Mouse (Mus musculus) lung, postnatal 0 days (tissue): Measurements from ENCODE around the gene Srcin1. TPM values are rescaled to one million over a fixed set of nuclear protein-coding genes. Genes with fewer than 3 reads are reported as not detected.

ENCODE experiments used
- ATAC-seq: fragments of 200-750 bp; cut with Nextera tagmentation; 2 replicates; pipeline ENCODE4 v1.8.0; 2017; ENCODE audit warnings: moderate library complexity
- DNase-seq: peaks from one replicate; pipeline ENCODE4 v3.0.0-alpha.2; 2016; ENCODE audit warnings: low spot score
- H3K27ac ChIP-seq: fragments of 300-500 bp; sonication (generic); 2 replicates; pipeline ENCODE4 v1.5.1; 2014; ENCODE audit warnings: antibody characterized with exemption, mild to moderate bottlenecking, low read length, mixed read lengths
- H3K27me3 ChIP-seq: fragments of 300-500 bp; sonication (generic); replicated peaks from 2 replicates; pipeline ENCODE4 v1.6.1; 2014; ENCODE audit warnings: low read length, mixed read lengths; ENCODE audit not compliant: insufficient read depth
- H3K36me3 ChIP-seq: fragments of 300-500 bp; sonication (generic); 2 replicates; pipeline ENCODE4 v1.6.1; 2014; ENCODE audit warnings: low read length, mixed read lengths; ENCODE audit not compliant: insufficient read depth
- H3K4me1 ChIP-seq: fragments of 300-500 bp; sonication (generic); 2 replicates; pipeline ENCODE4 v1.6.1; 2014; ENCODE audit warnings: antibody characterized with exemption, low read depth, low read length, mixed read lengths; ENCODE audit not compliant: insufficient read depth
- H3K4me2 ChIP-seq: fragments of 300-500 bp; sonication (generic); replicated peaks from 2 replicates; pipeline ENCODE4 v1.6.1; 2014; ENCODE audit warnings: low read depth, mild to moderate bottlenecking, low read length, moderate library complexity, mixed read lengths
- H3K4me3 ChIP-seq: fragments of 300-500 bp; sonication (generic); 2 replicates; pipeline ENCODE4 v1.5.1; 2014; ENCODE audit warnings: low read depth, low read length
- H3K9ac ChIP-seq: fragments of 300-500 bp; sonication (generic); replicated peaks from 2 replicates; pipeline ENCODE4 v1.6.1; 2014; ENCODE audit warnings: low read depth, mild to moderate bottlenecking
- H3K9me3 ChIP-seq: fragments of 300-500 bp; sonication (generic); 2 replicates; pipeline ENCODE4 v1.6.1; 2016; ENCODE audit warnings: low read length, mixed read lengths
- CTCF ChIP-seq: IDR thresholded peaks from 2 replicates; pipeline ENCODE4 v1.5.1; 2016; ENCODE audit warnings: antibody characterized with exemption, mild to moderate bottlenecking
- EP300 ChIP-seq: IDR thresholded peaks from 2 replicates; pipeline ENCODE4 v1.6.1; 2016; ENCODE audit warnings: antibody characterized with exemption, mild to moderate bottlenecking, control low read depth
- whole genome bisulfite sequencing: fragments of 180-500 bp; shearing (Covaris S2); extraction: QIAGEN DNeasy Blood & Tissue Kit; methylation state at CpG from one replicate; pipeline ENCODE4 v1.1.7; 2014; 5-methylcytosine and 5-hydroxymethylcytosine counted together
- polyA plus RNA-seq: library from polyadenylated mRNA; unstranded; fragments of >200 nt; fragmentation: Nextera tagmentation; extraction: Ambion mirVana; gene quantifications from 2 replicates; pipeline ENCODE4 v1.2.1, GENCODE M21; 2015

Srcin1 gene
- polyA plus RNA-seq, 1 experiment from 2014 or later: 0.36 TPM

DNA sequence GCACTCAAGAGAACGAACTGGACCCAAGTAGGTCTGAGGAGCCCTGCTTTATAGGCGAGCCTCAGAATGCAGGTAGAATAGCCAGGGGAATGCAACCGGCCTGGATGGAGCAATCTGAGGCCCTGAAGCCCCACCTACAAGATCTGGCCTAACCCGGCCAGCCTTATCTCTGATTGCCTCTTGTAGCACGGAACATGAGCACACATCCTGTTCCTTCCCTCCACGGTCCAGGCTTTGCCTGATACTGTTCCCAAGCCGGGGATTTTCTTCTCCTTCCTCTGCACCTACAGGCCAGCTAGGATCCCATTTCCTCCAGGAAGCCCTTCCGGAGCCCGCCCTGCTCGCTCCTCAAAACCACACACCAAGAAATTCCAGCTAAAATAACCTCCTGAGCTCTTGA lies 9.9 kb upstream of the Srcin1 start:
- Histone ChIP-seq H3K27ac (peak overlapping the region; percentile 60), H3K4me1 (no peaks in the 10 kb centered on the region), H3K36me3 (no peaks in the 10 kb centered on the region), H3K4me3 (no peak overlapping the region), H3K9me3 (no peaks in the 10 kb centered on the region), H3K9ac (no peak overlapping the region), H3K27me3 (no peaks in the 10 kb centered on the region), H3K4me2 (no peak overlapping the region)
- peak; percentile 98 for ATAC-seq
- 23% methylated on average over 10 of the region's 10 CpGs for WGBS
- peak; percentile 93 for DNase-seq
- TF ChIP-seq CTCF: no peak
- TF ChIP-seq EP300: peak; percentile 85

DNA sequence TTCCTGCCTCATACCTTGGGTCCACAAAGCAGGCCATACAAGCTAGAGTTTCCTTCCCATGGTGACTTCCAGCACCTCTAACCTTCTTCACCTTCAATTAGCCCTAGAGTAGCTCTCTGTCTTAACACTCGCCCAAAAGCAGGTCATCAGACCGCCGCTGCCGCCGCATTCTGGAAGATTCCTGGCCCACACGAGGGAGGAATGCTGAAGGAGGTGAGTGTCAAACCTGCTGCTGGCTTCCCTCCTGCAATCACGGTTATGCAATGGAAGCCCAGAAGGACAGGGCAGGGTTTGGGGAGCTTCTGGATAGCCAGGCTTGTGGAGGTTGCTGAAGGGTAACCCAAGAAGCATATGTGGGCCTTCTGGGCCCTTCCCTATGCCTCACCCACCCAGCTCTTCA lies 8.5 kb upstream of the Srcin1 start:
- no peaks in the 10 kb centered on the region for H3K36me3 ChIP-seq
- H3K4me1 ChIP-seq: no peaks in the 10 kb centered on the region
- H3K9me3 ChIP-seq: no peaks in the 10 kb centered on the region
- TF ChIP-seq CTCF: no peak
- TF ChIP-seq EP300: no peak
- no peak overlapping the region for H3K4me3 ChIP-seq
- WGBS: 74% methylated on average over 7 of the region's 7 CpGs
- no peak overlapping the region for H3K27ac ChIP-seq
- H3K4me2 ChIP-seq: no peak overlapping the region
- ATAC-seq (no peak), DNase-seq (no peak)
- H3K9ac ChIP-seq: no peak overlapping the region
- no peaks in the 10 kb centered on the region for H3K27me3 ChIP-seq

DNA sequence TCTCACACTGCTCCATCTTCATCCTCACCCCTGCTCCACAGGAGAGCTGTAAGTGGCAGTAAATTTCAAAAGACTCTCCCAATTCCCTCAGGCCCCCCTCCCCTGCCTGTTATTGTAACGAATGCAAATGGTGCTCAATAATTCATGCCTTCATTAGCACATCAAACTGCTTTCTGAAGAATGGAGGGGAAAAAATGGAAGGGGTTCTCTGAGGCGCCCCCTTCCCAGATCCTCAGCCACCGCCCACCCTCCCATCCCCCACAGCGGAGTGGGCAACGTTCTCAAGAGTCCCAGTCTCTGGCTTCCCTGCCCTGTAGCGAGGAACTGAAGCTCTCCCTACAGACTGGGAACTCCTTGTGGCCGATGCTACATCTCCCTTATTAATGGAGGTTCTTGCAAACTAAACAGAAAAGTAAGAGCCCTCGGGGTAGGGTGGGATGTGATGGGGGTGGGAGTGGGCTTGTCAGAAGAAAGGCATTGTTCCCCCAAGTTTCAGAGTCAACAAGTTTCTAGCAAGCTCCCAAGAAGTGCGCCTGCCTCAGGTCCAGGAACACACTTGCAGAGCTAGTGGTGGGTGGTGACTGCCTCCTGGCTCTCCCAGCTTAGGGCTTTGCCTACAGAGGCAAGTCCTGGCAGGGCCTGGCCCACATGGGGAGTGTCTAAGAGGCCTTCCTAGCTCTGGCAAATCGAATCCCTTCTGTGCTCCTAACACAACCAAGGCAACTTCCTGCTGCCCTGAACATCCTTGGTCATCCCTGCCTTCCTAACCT lies 3.3 kb upstream of the Srcin1 start:
- 30% methylated on average over 10 of the region's 10 CpGs for WGBS
- H3K27ac ChIP-seq: no peak overlapping the region
- DNase-seq: no peak

DNA sequence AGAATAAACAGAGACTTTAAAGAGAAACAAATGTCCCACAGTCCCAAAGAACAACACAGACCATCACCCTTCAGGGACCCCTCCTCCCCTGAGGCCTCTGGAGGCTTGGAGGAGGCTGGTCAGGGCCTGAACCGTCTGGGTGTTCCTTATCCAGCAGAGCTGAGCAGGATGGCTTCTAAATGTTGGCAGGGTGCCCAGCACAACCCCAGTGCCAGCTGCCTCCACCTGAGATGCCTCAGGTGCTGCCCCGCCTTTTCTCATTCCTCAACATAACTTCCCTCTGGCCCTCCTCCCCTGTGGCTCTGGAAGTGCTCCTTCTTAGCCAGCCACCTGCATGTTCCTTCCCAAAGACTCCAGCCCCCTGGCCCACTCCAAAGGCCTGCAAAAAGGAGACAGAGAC lies 2.3 kb upstream of the Srcin1 start:
- Histone ChIP-seq H3K27ac (no peak overlapping the region), H3K4me3 (no peak overlapping the region), H3K9ac (no peak overlapping the region), H3K36me3 (no peaks in the 10 kb centered on the region), H3K27me3 (peaks cover 10% of the 10 kb centered on the region), H3K9me3 (no peaks in the 10 kb centered on the region), H3K4me1 (peaks cover 5% of the 10 kb centered on the region; the same call in 1 of the 2 replicates), H3K4me2 (no peak overlapping the region)
- DNase-seq: peak; percentile 89
- WGBS: 27% methylated on average over 2 of the region's 2 CpGs
- peak; percentile 65 for ATAC-seq
- TF ChIP-seq CTCF (no peak), EP300 (no peak)

More for the DNA sequence above, 3.3 kb upstream of the Srcin1 start:
- Histone ChIP-seq H3K4me2 (no peak overlapping the region), H3K4me3 (no peak overlapping the region), H3K9me3 (no peaks in the 10 kb centered on the region), H3K27me3 (peaks cover under 1% of the 10 kb centered on the region; the same call in 1 of the 2 replicates), H3K4me1 (peaks cover 5% of the 10 kb centered on the region; the same call in 1 of the 2 replicates), H3K36me3 (no peaks in the 10 kb centered on the region), H3K9ac (no peak overlapping the region)
- ATAC-seq: no peak
- TF ChIP-seq EP300 (no peak), CTCF (no peak)

DNA sequence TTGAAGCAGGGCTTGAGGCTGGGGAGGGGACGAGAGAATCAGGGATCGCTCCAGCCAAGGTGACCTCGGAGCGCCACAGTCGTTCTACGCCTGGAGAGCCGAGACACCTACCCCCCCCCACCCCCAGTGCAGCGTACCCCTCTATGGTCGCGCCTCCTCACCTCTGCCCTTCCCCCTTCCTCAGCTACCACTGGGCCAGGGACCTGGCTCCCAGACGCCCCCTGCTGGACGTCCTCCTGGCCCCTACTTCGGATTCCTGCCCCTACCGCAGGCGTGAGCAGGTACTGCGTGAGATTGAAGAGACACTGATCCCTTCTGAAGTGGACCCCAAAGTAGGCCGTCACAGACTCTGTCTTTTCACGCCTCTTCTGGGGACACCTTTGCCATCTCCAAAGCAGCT lies 348 bp downstream of the Srcin1 start:
- 3% methylated on average over 16 of the region's 18 CpGs for WGBS
- ATAC-seq: peak; percentile 81
- H3K27ac ChIP-seq: peak overlapping the region; percentile 45; the same call in 1 of the 2 replicates
- peak overlapping the region; percentile 60 for H3K4me3 ChIP-seq
- H3K27me3 ChIP-seq: peaks cover 10% of the 10 kb centered on the region
- peak overlapping the region; percentile 98 for H3K4me2 ChIP-seq
- DNase-seq: peak; percentile 87
- TF ChIP-seq EP300 (no peak), CTCF (peak; percentile 95)
- H3K9me3 ChIP-seq: no peaks in the 10 kb centered on the region
- H3K36me3 ChIP-seq: no peaks in the 10 kb centered on the region
- no peak overlapping the region for H3K9ac ChIP-seq
- H3K4me1 ChIP-seq: peaks cover 5% of the 10 kb centered on the region; the same call in 1 of the 2 replicates

DNA sequence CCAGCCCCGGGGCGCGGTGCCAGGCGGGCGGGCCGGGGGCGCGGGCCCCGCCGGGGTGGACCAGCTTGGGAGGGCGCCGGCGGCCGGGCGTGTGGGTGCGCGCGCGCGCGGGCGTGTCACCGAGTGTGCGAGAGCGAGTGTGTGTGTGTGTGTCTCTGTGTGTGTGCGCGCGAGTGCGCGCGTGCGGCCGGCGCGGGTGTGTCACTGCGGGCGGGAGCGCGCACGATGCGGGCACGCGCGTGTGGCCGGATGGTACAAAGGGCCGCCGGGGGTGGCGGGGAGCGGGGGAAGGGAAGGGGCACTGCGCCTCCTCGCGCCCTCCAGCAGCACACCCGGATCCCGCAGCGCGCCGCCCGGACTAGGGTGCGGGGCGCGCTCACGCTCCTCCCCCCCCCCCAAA lies 911 bp downstream of the Srcin1 start:
- H3K27ac ChIP-seq: no peak overlapping the region
- DNase-seq (peak; percentile 40), ATAC-seq (peak; percentile 51)

More for the DNA sequence above, 911 bp downstream of the Srcin1 start:
- H3K9ac ChIP-seq: 0 out of 2 replicates have a peak overlapping the region, but pooled peaks have one; percentile 19
- H3K36me3 ChIP-seq: no peaks in the 10 kb centered on the region
- H3K9me3 ChIP-seq: no peaks in the 10 kb centered on the region
- H3K4me2 ChIP-seq: peak overlapping the region; percentile 98
- H3K4me3 ChIP-seq: peak overlapping the region; percentile 60
- H3K27me3 ChIP-seq: peaks cover 10% of the 10 kb centered on the region
- WGBS: 2% methylated on average over 19 of the region's 62 CpGs
- peaks cover 5% of the 10 kb centered on the region; the same call in 1 of the 2 replicates for H3K4me1 ChIP-seq
- TF ChIP-seq EP300: no peak
- no peak for TF ChIP-seq CTCF
